Mouse (Mus musculus): ENCODE data around the gene Foxn2. TPM values are rescaled to one million over a fixed set of nuclear protein-coding genes. Genes with fewer than 3 reads are reported as not detected.

The Foxn2 gene
- total and polyA plus RNA-seq, 2 experiments from 2014 or later = 5.4 to 9.0 TPM

DNA sequence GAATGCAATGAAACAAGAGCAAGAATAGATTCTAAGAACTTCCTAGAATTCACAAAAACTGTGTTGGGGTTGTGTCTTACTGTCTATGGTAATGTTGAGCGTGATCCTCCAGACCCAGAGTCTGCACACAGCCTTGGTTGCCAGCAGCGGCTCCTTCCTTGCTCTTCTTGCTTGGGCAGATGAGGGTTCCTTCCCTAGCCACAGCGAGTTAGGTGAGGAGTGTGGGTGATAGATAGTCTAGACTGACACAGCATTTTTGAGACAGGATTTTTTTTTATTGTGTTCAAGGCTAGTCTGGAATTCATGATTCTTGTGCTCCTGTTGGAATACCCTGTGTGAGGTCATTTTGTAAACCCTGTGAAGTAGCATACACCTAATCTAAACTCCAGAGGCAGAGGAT, 41.1 kb downstream of the Foxn2 start:
- H3K27ac ChIP-seq (ENCODE audit: low read depth) = no peak overlapping the region
- no peaks in the 10 kb centered on the region for H3K9me3 ChIP-seq (replicated peaks; ENCODE audit: control insufficient read depth, low read length)
- H3K4me1 ChIP-seq (ENCODE audit: control insufficient read depth, insufficient read depth) = no peaks in the 10 kb centered on the region
- ATAC-seq (ENCODE audit: insufficient read depth, low read depth) = no peak
- no peak for DNase-seq (ENCODE audit: low spot score)
- H3K4me3 ChIP-seq (ENCODE audit: low read depth, low read length) = no peak overlapping the region
- no peaks in the 10 kb centered on the region; the same call in 1 of the 2 replicates for H3K36me3 ChIP-seq (replicated peaks; ENCODE audit: control insufficient read depth, insufficient read depth, low read length)
- no peak for TF ChIP-seq CTCF (IDR thresholded peaks at IDR 0.05; ENCODE audit: low read depth)
- TF ChIP-seq EP300 (IDR thresholded peaks at IDR 0.05; ENCODE audit: low read depth) = no peak
- 89% methylated on average over 3 of the region's 3 CpGs for WGBS
- no peak overlapping the region for H3K4me2 ChIP-seq (ENCODE audit: low read depth, low read length)
- H3K9ac ChIP-seq (replicated peaks; ENCODE audit: low read depth, low read length) = no peak overlapping the region
- H3K27me3 ChIP-seq (ENCODE audit: control insufficient read depth, insufficient read depth, low read length) = no peaks in the 10 kb centered on the region

DNA sequence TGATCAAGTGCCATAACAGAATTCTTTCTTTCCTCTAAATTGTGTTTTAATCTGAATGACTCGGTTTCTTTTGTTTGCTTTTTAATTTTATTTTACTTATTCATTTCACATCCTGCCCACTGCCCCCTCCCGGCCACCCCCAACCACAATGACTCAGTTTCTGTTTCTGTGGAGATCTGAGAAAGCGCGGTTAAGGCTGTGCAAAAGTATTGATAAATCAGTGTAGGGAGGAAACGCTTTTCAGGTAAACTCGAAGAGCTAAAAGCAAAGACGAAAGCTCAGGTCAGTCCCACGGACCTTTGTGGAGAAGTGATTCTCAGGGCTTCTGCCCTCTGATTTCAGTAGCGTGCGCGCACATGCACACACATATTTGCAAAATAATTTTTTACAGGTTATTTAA, 44.0 kb downstream of the Foxn2 start:
- ATAC-seq (ENCODE audit: insufficient read depth, low read depth) = no peak
- WGBS = 91% methylated on average over 11 of the region's 11 CpGs
- TF ChIP-seq CTCF (IDR thresholded peaks at IDR 0.05; ENCODE audit: low read depth) = no peak
- no peak for TF ChIP-seq EP300 (IDR thresholded peaks at IDR 0.05; ENCODE audit: low read depth)

DNA sequence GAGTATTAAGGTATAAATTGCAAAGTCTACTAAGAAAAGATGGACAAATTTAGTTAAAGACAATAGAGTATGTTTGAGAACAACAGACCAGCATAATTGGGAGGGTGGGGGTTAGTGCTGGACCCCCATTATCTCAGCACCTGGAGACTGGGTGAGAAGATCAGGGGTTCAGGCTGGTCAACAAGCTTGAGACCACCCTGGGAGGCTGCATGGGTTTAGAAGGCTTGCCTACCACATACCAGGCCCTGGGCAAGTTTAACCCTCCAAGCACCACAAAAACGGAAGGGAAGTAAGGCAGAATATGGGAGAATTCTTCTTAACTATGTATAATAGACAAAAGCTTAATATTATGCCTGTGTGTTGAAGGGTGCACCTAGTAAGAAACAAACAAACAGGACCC, 44.4 kb downstream of the Foxn2 start:
- WGBS = 79% methylated on average over 1 of the region's 1 CpGs
- no peaks in the 10 kb centered on the region for H3K4me1 ChIP-seq (ENCODE audit: control insufficient read depth, insufficient read depth)
- no peaks in the 10 kb centered on the region for H3K9me3 ChIP-seq (replicated peaks; ENCODE audit: control insufficient read depth, low read length)
- TF ChIP-seq CTCF (IDR thresholded peaks at IDR 0.05; ENCODE audit: low read depth) (no peak), EP300 (IDR thresholded peaks at IDR 0.05; ENCODE audit: low read depth) (no peak)
- no peak overlapping the region for H3K4me2 ChIP-seq (ENCODE audit: low read depth, low read length)
- H3K27ac ChIP-seq (ENCODE audit: low read depth) = no peak overlapping the region
- H3K36me3 ChIP-seq (replicated peaks; ENCODE audit: control insufficient read depth, insufficient read depth, low read length) = peaks cover 3% of the 10 kb centered on the region; the same call in 1 of the 2 replicates
- no peak overlapping the region for H3K9ac ChIP-seq (replicated peaks; ENCODE audit: low read depth, low read length)
- ATAC-seq (ENCODE audit: insufficient read depth, low read depth) (no peak), DNase-seq (ENCODE audit: low spot score) (no peak)
- H3K4me3 ChIP-seq (ENCODE audit: low read depth, low read length) = no peak overlapping the region
- H3K27me3 ChIP-seq (ENCODE audit: control insufficient read depth, insufficient read depth, low read length) = no peaks in the 10 kb centered on the region

More for the DNA sequence above, 44.0 kb downstream of the Foxn2 start:
- Histone ChIP-seq H3K27me3 (ENCODE audit: control insufficient read depth, insufficient read depth, low read length) (no peaks in the 10 kb centered on the region), H3K4me3 (ENCODE audit: low read depth, low read length) (no peak overlapping the region), H3K4me1 (ENCODE audit: control insufficient read depth, insufficient read depth) (no peaks in the 10 kb centered on the region), H3K9me3 (replicated peaks; ENCODE audit: control insufficient read depth, low read length) (no peaks in the 10 kb centered on the region), H3K27ac (ENCODE audit: low read depth) (no peak overlapping the region), H3K4me2 (ENCODE audit: low read depth, low read length) (no peak overlapping the region), H3K36me3 (replicated peaks; ENCODE audit: control insufficient read depth, insufficient read depth, low read length) (peaks cover 3% of the 10 kb centered on the region; the same call in 1 of the 2 replicates), H3K9ac (replicated peaks; ENCODE audit: low read depth, low read length) (no peak overlapping the region)
- no peak for DNase-seq (ENCODE audit: low spot score)

DNA sequence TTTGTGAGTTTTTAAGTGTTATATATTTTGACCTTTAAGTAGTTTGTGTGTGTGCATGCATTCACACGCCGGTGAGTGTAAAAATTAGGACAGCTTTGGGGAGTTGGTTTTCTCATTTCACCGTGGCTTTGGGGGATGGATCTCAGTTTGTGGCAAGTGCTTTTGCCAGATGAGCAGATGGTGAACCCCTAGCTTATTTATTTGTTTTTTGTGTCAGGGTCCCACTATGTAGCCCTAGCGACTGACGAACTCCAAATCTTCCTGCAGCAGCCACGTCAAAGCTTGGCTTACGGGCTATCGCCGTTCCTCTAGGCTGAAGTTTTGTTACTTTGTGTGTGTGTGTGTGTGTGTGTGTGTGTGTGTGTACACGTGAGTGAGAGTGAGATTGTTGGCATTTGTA, 50.0 kb downstream of the Foxn2 start:
- no peak for ATAC-seq (ENCODE audit: insufficient read depth, low read depth)
- Histone ChIP-seq H3K27ac (ENCODE audit: low read depth) (no peak overlapping the region), H3K27me3 (ENCODE audit: control insufficient read depth, insufficient read depth, low read length) (no peaks in the 10 kb centered on the region), H3K9me3 (replicated peaks; ENCODE audit: control insufficient read depth, low read length) (no peaks in the 10 kb centered on the region), H3K9ac (replicated peaks; ENCODE audit: low read depth, low read length) (no peak overlapping the region), H3K4me3 (ENCODE audit: low read depth, low read length) (no peak overlapping the region), H3K4me2 (ENCODE audit: low read depth, low read length) (no peak overlapping the region), H3K4me1 (ENCODE audit: control insufficient read depth, insufficient read depth) (no peaks in the 10 kb centered on the region), H3K36me3 (replicated peaks; ENCODE audit: control insufficient read depth, insufficient read depth, low read length) (peaks cover 26% of the 10 kb centered on the region)
- DNase-seq (ENCODE audit: low spot score) = no peak
- TF ChIP-seq EP300 (IDR thresholded peaks at IDR 0.05; ENCODE audit: low read depth) (no peak), CTCF (IDR thresholded peaks at IDR 0.05; ENCODE audit: low read depth) (no peak)
- 88% methylated on average over 10 of the region's 10 CpGs for WGBS

DNA sequence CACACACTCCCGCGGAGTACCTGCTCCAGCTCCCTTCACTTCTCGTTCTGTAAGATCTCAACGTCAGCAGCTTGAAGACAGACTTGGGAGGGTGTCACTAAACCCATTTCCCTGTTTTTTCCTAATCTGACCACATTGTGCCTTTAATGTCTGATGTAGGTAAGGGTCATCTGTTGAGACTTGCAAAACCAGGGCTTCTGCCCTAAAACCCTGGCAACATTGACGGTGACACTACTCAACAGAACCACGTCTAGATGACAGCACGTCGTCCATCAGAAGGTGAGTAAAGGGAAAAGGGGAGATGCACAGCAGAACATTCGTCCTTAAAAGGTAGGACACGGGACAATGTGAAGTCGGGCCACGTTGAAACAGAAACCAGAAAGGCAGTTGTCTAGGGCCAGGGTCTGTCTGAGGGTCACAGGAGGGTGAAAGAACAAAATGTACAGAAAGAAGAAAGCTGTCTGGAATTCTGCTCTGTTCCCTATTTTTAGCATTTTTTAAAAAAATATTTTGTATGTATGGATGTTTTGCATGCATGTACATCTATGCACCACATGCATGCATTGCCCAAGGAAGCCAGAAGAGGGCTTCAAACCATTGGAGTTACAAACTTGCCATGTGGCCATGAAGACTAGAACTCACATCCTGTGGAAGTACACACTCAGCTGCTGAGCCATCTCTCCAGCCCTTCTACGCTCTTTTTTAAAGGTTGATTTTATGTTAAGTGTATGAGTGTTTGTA, 51.0 kb downstream of the Foxn2 start:
- no peak overlapping the region for H3K27ac ChIP-seq (ENCODE audit: low read depth)
- no peak overlapping the region for H3K4me3 ChIP-seq (ENCODE audit: low read depth, low read length)

DNA sequence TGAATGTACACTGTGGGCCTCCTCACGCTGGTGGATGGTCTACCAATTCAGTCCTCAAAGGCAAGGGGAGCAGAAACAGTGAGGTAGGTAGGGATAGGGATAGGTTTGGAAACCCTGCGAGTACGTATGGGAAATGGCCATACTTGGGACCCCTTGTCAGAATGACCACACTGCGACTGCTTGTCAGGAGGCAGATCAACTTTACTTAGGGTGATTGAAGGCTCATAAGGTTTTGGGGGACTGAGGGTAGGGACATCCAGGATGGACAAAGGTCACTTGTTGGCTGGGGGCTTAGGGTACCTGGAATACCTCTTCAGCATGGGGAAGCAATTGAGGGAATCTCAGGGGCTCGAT, 51.6 kb downstream of the Foxn2 start:
- DNase-seq (ENCODE audit: low spot score) = no peak
- Histone ChIP-seq H3K36me3 (replicated peaks; ENCODE audit: control insufficient read depth, insufficient read depth, low read length) (peaks cover 26% of the 10 kb centered on the region), H3K4me2 (ENCODE audit: low read depth, low read length) (no peak overlapping the region), H3K27me3 (ENCODE audit: control insufficient read depth, insufficient read depth, low read length) (no peaks in the 10 kb centered on the region), H3K27ac (ENCODE audit: low read depth) (no peak overlapping the region), H3K4me3 (ENCODE audit: low read depth, low read length) (no peak overlapping the region), H3K9ac (replicated peaks; ENCODE audit: low read depth, low read length) (no peak overlapping the region), H3K4me1 (ENCODE audit: control insufficient read depth, insufficient read depth) (no peaks in the 10 kb centered on the region), H3K9me3 (replicated peaks; ENCODE audit: control insufficient read depth, low read length) (no peaks in the 10 kb centered on the region)
- no peak for ATAC-seq (ENCODE audit: insufficient read depth, low read depth)
- no peak for TF ChIP-seq EP300 (IDR thresholded peaks at IDR 0.05; ENCODE audit: low read depth)
- TF ChIP-seq CTCF (IDR thresholded peaks at IDR 0.05; ENCODE audit: low read depth) = no peak
- 97% methylated on average over 5 of the region's 5 CpGs for WGBS

More for the DNA sequence above, 51.0 kb downstream of the Foxn2 start:
- no peaks in the 10 kb centered on the region for H3K9me3 ChIP-seq (replicated peaks; ENCODE audit: control insufficient read depth, low read length)
- TF ChIP-seq CTCF (IDR thresholded peaks at IDR 0.05; ENCODE audit: low read depth) (no peak), EP300 (IDR thresholded peaks at IDR 0.05; ENCODE audit: low read depth) (no peak)
- ATAC-seq (ENCODE audit: insufficient read depth, low read depth) (no peak), DNase-seq (ENCODE audit: low spot score) (no peak)
- no peaks in the 10 kb centered on the region for H3K27me3 ChIP-seq (ENCODE audit: control insufficient read depth, insufficient read depth, low read length)
- H3K4me2 ChIP-seq (ENCODE audit: low read depth, low read length) = no peak overlapping the region
- H3K36me3 ChIP-seq (replicated peaks; ENCODE audit: control insufficient read depth, insufficient read depth, low read length) = peaks cover 26% of the 10 kb centered on the region
- no peak overlapping the region for H3K9ac ChIP-seq (replicated peaks; ENCODE audit: low read depth, low read length)
- H3K4me1 ChIP-seq (ENCODE audit: control insufficient read depth, insufficient read depth) = no peaks in the 10 kb centered on the region
- WGBS = 96% methylated on average over 13 of the region's 13 CpGs

Data from heart, postnatal 0 days (tissue).